Mouse (Mus musculus) G1E (cell line): ENCODE results near the gene Zbtb40.

Experiments used
- CTCF ChIP-seq: IDR thresholded peaks from 2 replicates; pipeline ENCODE4 v1.5.1; 2012; ENCODE audit warnings: low read depth, low read length, inconsistent platforms, mixed read lengths
- POLR2AphosphoS5 ChIP-seq: IDR thresholded peaks from 2 replicates; pipeline ENCODE4 v1.6.1; 2012; ENCODE audit warnings: low read depth, low read length, inconsistent platforms; ENCODE audit not compliant: insufficient replicate concordance

DNA sequence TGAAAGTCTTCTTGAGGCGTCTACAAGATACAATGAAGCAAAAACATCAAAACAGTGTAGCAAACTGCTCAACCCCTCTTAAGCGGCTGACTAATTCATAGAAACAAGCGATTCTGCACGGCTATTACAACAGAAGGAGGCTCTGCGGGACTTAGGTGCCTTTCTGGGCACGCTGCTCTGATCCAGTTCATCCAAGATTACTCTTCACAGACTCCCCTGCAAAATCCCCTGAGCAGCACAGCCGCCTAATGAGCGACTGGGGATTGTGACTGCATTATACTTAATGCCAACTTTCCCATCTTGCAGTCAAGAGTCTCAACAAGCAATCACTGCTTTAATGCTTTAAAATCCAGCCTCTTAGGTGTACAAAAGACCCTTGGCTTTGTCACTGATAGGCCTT is 10.5 kb downstream of the Zbtb40 start:
- TF ChIP-seq CTCF (no peak), POLR2AphosphoS5 (no peak)
